Mouse (Mus musculus) CH12.LX (cell line): Measurements from ENCODE around the gene Pgm2l1.

ENCODE experiments used
- CHD2 ChIP-seq: IDR thresholded peaks from 2 replicates; pipeline ENCODE4 v1.6.1; 2011; ENCODE audit warnings: low read length, improper control_type of control experiment
- CTCF ChIP-seq, 2 experiments: IDR thresholded peaks in 1 of 2; conservative IDR thresholded peaks in 1 of 2; 2 replicates each; pipeline ENCODE4 v1.5.1; 2011 to 2012; ENCODE audit warnings: low read depth in 2 of 2, low read length in 2 of 2, improper control_type of control experiment in 1 of 2, inconsistent platforms in 1 of 2, mild to moderate bottlenecking in 1 of 2, moderate library complexity in 1 of 2
- E2F4 ChIP-seq: IDR thresholded peaks from 2 replicates; pipeline ENCODE4 v1.6.1; 2011; ENCODE audit warnings: low read depth, low read length, improper control_type of control experiment; ENCODE audit not compliant: insufficient replicate concordance
- EP300 ChIP-seq: IDR thresholded peaks from 2 replicates; pipeline ENCODE4 v1.6.1; 2011; ENCODE audit warnings: low read length, improper control_type of control experiment
- ETS1 ChIP-seq: conservative IDR thresholded peaks from 2 replicates; pipeline ENCODE4 v1.6.1; 2012; ENCODE audit warnings: low read depth, mild to moderate bottlenecking, inconsistent platforms, low read length, improper control_type of control experiment, moderate library complexity
- GABPA ChIP-seq: IDR thresholded peaks from 2 replicates; pipeline ENCODE4 v1.6.1; 2012; ENCODE audit warnings: low read depth, low read length, improper control_type of control experiment, inconsistent platforms; ENCODE audit not compliant: insufficient replicate concordance
- HCFC1 ChIP-seq: IDR thresholded peaks from 2 replicates; pipeline ENCODE4 v1.6.1; 2012; ENCODE audit warnings: low read depth, mild to moderate bottlenecking, inconsistent platforms, low read length, improper control_type of control experiment
- JUND ChIP-seq: conservative IDR thresholded peaks from 2 replicates; pipeline ENCODE4 v1.6.1; 2011; ENCODE audit warnings: low read depth, low read length, improper control_type of control experiment
- MEF2A ChIP-seq: IDR thresholded peaks from 2 replicates; pipeline ENCODE4 v1.6.1; 2014; ENCODE audit warnings: low read depth, mild to moderate bottlenecking, inconsistent platforms, low read length, improper control_type of control experiment, borderline replicate concordance
- MXI1 ChIP-seq: IDR thresholded peaks from 2 replicates; pipeline ENCODE4 v1.6.1; 2011; ENCODE audit warnings: mild to moderate bottlenecking, low read depth, low read length, improper control_type of control experiment
- NRF1 ChIP-seq: IDR thresholded peaks from 2 replicates; pipeline ENCODE4 v1.6.1; 2014; ENCODE audit warnings: low read depth, mild to moderate bottlenecking, inconsistent platforms, low read length, improper control_type of control experiment, moderate library complexity
- POLR2A ChIP-seq: IDR thresholded peaks from 2 replicates; pipeline ENCODE4 v1.6.1; 2011; ENCODE audit warnings: low read depth, mild to moderate bottlenecking, improper control_type of control experiment, low read length
- SMC3 ChIP-seq: IDR thresholded peaks from 2 replicates; pipeline ENCODE4 v1.6.1; 2011; ENCODE audit warnings: low read depth, low read length, improper control_type of control experiment
- TCF12 ChIP-seq: IDR thresholded peaks from 2 replicates; pipeline ENCODE4 v1.6.1; 2014; ENCODE audit warnings: low read depth, mild to moderate bottlenecking, inconsistent platforms, low read length, improper control_type of control experiment

DNA sequence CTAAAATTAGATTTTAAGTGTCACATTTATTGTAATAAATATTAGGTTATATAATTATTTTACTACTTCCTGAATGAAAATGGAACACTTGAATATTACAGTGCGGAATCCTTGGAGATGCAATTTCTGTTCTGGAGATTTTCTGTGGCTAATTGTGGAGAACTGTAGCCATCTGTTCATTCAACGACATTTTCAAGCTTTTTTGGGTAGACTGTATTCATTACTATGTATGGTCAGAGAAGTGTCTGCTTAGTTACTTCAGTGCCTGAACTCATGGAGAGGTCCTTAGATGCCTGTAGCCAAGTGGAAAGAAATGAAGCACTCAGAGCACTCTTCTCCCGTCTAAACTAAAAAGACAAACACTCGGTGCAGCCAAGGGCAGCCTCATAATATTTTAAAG, 12.9 kb upstream of the Pgm2l1 start:
- no peak for TF ChIP-seq POLR2A
- TF ChIP-seq CTCF (conservative IDR thresholded peaks at IDR 0.05 in 1 of 2, IDR thresholded peaks at IDR 0.05 in 1 of 2; ENCODE audit: low read depth in 2 of 2, low read length in 2 of 2): no peak
- TF ChIP-seq SMC3: no peak
- TF ChIP-seq ETS1: no peak
- TF ChIP-seq MXI1: no peak
- TF ChIP-seq GABPA: no peak
- TF ChIP-seq EP300: no peak
- TF ChIP-seq TCF12: no peak
- no peak for TF ChIP-seq JUND
- no peak for TF ChIP-seq E2F4
- no peak for TF ChIP-seq NRF1
- no peak for TF ChIP-seq CHD2
- no peak for TF ChIP-seq HCFC1
- TF ChIP-seq MEF2A: no peak
